Mouse (Mus musculus): ENCODE data around the gene Foxa3. TPM values are rescaled to one million over a fixed set of nuclear protein-coding genes. Genes with fewer than 3 reads are reported as not detected.
A peak's percentile ranks its signal among the peaks of the same experiment; 100 is the strongest.

Foxa3 gene
- polyA plus RNA-seq, 1 experiment from 2014 or later, result not detected

DNA sequence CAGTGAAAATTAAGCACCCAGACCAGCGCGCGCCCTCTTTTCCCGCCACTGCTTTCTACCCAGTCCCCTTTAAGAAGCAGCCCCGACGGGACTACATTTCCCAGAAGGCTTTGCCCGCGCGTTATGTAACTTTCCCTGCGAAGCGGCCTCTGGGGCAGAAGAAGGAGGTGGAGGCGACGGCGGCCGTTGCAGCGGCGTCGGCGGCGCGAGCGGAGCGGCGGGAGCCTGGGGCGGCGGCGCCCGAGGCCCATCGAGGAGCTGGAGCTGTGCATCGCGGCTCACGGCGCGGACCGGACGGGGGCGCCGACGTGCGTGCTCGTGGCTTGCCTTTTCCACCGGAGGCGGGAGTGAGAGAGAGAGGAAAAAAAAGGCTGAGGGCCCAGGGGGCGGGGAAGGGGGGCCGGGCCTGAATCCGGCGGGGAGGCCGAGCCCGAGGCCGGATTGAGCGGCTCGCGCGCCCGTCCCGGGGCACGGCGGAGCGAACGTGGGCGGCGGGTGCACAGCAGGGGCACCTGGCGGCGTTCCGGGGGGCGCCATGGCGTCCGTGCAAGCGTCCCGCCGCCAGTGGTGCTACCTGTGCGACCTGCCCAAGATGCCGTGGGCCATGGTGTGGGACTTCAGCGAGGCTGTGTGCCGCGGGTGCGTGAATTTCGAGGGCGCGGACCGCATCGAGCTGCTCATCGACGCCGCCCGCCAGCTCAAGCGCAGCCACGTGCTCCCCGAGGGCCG is 19.3 kb downstream of the Foxa3 start, which contains the start of gene Irf2bp1:
Irf2bp1 (plus strand) TSS at position 143 of the 729 bp plus-strand sequence.
- H3K4me3 ChIP-seq (replicated peaks; ENCODE audit: low read length), result peak within 1 kb of the TSS; percentile 77
- peak; percentile 69 for ATAC-seq (ENCODE audit: low FRiP score)
- H3K36me3 ChIP-seq (replicated peaks; ENCODE audit: control insufficient read depth, insufficient read depth), result peaks cover 43% of the 10 kb centered on the region
- peak within 1 kb of the TSS; percentile 87 for H3K9ac ChIP-seq
- no peaks in the 10 kb centered on the region for H3K9me3 ChIP-seq (ENCODE audit: control insufficient read depth, low read length)
- peak; percentile 95 for DNase-seq (ENCODE audit: low spot score)
- peak within 1 kb of the TSS; percentile 88 for H3K27ac ChIP-seq
- WGBS, result under 1% methylated on average over 83 of the region's 90 CpGs
- H3K4me2 ChIP-seq (replicated peaks), result peak within 1 kb of the TSS; percentile 92
- H3K27me3 ChIP-seq (ENCODE audit: control insufficient read depth, insufficient read depth, low read length), result no peaks in the 10 kb centered on the region
- peaks cover 23% of the 10 kb centered on the region for H3K4me1 ChIP-seq (replicated peaks; ENCODE audit: control insufficient read depth, insufficient read depth, low read length)

DNA sequence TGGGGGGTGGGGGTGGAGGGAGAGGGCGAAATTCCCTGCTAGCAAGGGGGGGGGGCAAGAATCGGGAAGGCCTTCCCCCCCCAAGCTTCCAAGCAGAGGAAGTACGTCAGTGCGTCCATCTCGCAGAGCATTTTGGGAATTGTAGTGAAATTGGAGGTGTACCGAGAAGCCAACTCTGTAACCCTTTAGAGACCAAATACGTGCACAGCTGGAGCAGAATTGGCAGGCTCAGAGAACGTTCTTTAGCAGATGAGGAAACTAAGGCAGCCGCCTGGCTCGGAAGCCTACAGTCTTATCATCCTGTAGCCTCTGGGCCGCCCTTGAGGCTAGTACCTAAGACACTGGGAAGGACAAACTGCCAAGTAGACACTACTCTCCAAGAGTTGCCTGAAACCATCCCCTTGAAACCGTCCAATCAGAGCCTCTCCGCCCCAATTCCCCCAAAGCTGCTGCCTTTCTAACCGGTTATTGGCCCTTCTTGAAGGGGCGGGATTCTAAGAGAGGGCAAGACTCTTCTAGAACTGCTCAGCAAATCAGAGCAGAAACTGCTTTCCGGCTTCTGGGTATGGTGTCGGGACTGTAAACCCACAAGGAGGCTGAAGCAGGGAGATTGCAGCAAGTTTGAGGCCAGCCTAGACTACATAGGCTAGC is 20.4 kb downstream of the Foxa3 start:
- Histone ChIP-seq H3K9me3 (ENCODE audit: control insufficient read depth, low read length) (no peaks in the 10 kb centered on the region), H3K4me3 (replicated peaks; ENCODE audit: low read length) (peak overlapping the region; percentile 30), H3K4me2 (replicated peaks) (peak overlapping the region; percentile 53), H3K36me3 (replicated peaks; ENCODE audit: control insufficient read depth, insufficient read depth) (peaks cover 36% of the 10 kb centered on the region), H3K27me3 (ENCODE audit: control insufficient read depth, insufficient read depth, low read length) (no peaks in the 10 kb centered on the region), H3K27ac (peak overlapping the region; percentile 26; the same call in 1 of the 2 replicates), H3K9ac (peak overlapping the region; percentile 62), H3K4me1 (replicated peaks; ENCODE audit: control insufficient read depth, insufficient read depth, low read length) (peaks cover 23% of the 10 kb centered on the region)
- 3% methylated on average over 17 of the region's 17 CpGs for WGBS
- peak; percentile 91 for DNase-seq (ENCODE audit: low spot score)
- ATAC-seq (ENCODE audit: low FRiP score), result peak; percentile 64

DNA sequence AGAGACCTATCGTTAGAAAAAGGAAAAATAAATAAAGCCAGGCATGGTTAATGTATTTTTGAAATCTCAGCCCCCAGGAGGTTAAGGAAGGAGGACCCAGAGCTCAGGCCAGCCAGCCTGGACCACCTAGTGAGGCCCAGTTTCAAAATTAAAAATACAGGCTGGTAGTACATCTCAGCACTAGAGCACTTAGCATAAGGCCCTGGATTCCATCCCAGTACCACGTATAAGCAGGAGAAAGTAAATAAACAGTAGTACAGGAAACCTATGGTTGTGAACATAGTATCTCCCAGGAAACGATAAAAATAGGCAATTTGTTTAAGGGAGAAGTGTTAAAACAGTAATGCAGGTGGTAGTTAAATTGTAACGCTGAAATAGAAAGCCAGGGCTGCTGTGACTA is 21.2 kb downstream of the Foxa3 start:
- DNase-seq (ENCODE audit: low spot score), result no peak
- WGBS, result 58% methylated on average over 4 of the region's 4 CpGs
- H3K4me2 ChIP-seq (replicated peaks), result peak overlapping the region; percentile 53

DNA sequence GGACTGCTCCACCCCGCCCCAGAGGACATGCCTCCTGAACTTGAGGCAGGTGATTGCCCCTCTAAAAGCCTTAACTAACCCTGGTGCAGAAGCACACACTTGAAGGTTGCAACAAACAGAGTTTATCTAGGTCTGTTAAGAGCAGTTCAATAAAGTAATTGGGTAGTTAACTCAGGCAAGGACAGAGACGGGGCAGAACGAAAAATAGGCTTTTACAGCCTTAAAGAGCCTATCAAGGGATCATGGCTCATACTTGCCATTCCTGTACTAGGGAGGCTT is 21.6 kb downstream of the Foxa3 start:
- Histone ChIP-seq H3K9ac (no peak overlapping the region), H3K27ac (no peak overlapping the region), H3K4me3 (replicated peaks; ENCODE audit: low read length) (no peak overlapping the region), H3K9me3 (ENCODE audit: control insufficient read depth, low read length) (no peaks in the 10 kb centered on the region), H3K4me1 (replicated peaks; ENCODE audit: control insufficient read depth, insufficient read depth, low read length) (peaks cover 21% of the 10 kb centered on the region), H3K27me3 (ENCODE audit: control insufficient read depth, insufficient read depth, low read length) (no peaks in the 10 kb centered on the region), H3K4me2 (replicated peaks) (no peak overlapping the region), H3K36me3 (replicated peaks; ENCODE audit: control insufficient read depth, insufficient read depth) (peaks cover 25% of the 10 kb centered on the region)
- 80% methylated on average over 3 of the region's 3 CpGs for WGBS
- ATAC-seq (ENCODE audit: low FRiP score) (no peak), DNase-seq (ENCODE audit: low spot score) (no peak)

More for the DNA sequence above, 21.2 kb downstream of the Foxa3 start:
- Histone ChIP-seq H3K9ac (peak overlapping the region; percentile 62), H3K9me3 (ENCODE audit: control insufficient read depth, low read length) (no peaks in the 10 kb centered on the region), H3K27ac (no peak overlapping the region), H3K4me1 (replicated peaks; ENCODE audit: control insufficient read depth, insufficient read depth, low read length) (peaks cover 23% of the 10 kb centered on the region), H3K36me3 (replicated peaks; ENCODE audit: control insufficient read depth, insufficient read depth) (peaks cover 29% of the 10 kb centered on the region), H3K4me3 (replicated peaks; ENCODE audit: low read length) (peak overlapping the region; percentile 30), H3K27me3 (ENCODE audit: control insufficient read depth, insufficient read depth, low read length) (no peaks in the 10 kb centered on the region)
- ATAC-seq (ENCODE audit: low FRiP score), result no peak

DNA sequence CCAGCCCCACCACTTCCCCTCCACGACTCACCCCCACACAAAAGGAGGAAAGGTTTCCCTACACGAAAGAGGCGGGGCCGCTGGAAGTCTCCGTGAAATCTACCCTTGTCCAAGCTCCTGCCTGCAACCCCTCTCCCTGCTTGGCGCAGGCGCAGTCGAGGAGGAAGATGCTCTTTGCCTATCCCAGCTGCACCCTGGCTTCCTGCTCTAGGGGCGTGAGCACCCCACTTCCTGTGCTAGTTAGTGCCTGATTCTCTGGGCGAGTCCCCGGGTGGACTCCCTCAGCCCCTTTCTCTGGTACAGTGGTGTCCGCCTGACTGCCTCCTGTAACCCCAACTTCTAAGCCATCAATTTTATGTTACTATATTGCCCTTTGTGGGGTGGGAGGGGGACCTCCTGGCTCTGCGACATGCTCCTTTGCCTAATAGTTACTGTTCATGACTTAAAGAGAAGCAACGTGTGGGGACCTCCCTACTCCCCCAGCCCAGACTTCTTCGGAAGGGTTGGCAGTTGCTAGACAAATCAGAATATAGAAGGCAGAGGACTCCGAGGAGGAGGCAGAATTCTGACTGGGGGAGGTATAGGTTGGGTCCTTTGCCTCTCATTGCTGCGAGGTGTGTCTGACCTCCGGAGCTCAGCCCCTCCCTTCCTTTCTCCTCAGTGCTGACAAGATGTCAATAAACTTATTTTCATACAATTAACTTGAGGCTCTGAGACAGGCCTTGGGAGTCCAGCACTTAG is 22.1 kb downstream of the Foxa3 start:
- H3K4me1 ChIP-seq (replicated peaks; ENCODE audit: control insufficient read depth, insufficient read depth, low read length), result peaks cover 18% of the 10 kb centered on the region
- peak overlapping the region; percentile 25 for H3K4me3 ChIP-seq (replicated peaks; ENCODE audit: low read length)
- no peaks in the 10 kb centered on the region for H3K27me3 ChIP-seq (ENCODE audit: control insufficient read depth, insufficient read depth, low read length)
- peak overlapping the region; percentile 45 for H3K4me2 ChIP-seq (replicated peaks)
- 0 out of 2 replicates have a peak overlapping the region, but pooled peaks have one; percentile 32 for H3K27ac ChIP-seq
- DNase-seq (ENCODE audit: low spot score), result no peak
- peaks cover 22% of the 10 kb centered on the region for H3K36me3 ChIP-seq (replicated peaks; ENCODE audit: control insufficient read depth, insufficient read depth)
- H3K9ac ChIP-seq, result peak overlapping the region; percentile 47
- WGBS, result 41% methylated on average over 18 of the region's 18 CpGs
- no peak for ATAC-seq (ENCODE audit: low FRiP score)
- H3K9me3 ChIP-seq (ENCODE audit: control insufficient read depth, low read length), result no peaks in the 10 kb centered on the region

DNA sequence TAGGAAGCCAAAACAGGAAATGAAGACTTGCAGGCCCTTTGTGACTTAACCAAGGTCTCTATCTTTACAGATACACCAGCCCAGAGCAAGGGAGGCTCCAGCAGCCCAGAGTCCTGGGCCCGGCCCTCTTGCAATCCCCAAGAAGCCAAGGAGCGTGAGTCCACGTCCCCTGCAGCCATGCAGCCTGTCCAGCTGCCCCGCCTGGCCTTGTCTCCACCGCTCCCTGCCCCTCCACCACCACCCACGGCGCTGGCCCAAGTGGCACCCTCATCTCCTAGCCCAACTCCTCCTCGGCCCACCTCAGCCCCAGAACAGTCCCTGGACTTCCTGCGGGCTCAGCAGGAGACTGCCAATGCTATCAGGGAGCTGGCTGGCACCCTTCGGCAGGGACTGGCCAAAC is 22.9 kb downstream of the Foxa3 start:
- peaks cover 14% of the 10 kb centered on the region for H3K36me3 ChIP-seq (replicated peaks; ENCODE audit: control insufficient read depth, insufficient read depth)
- DNase-seq (ENCODE audit: low spot score) (no peak), ATAC-seq (ENCODE audit: low FRiP score) (no peak)
- H3K4me1 ChIP-seq (replicated peaks; ENCODE audit: control insufficient read depth, insufficient read depth, low read length), result peaks cover 10% of the 10 kb centered on the region
- H3K4me2 ChIP-seq (replicated peaks), result peak overlapping the region; percentile 45
- no peaks in the 10 kb centered on the region for H3K9me3 ChIP-seq (ENCODE audit: control insufficient read depth, low read length)
- 62% methylated on average over 10 of the region's 10 CpGs for WGBS
- H3K27me3 ChIP-seq (ENCODE audit: control insufficient read depth, insufficient read depth, low read length), result no peaks in the 10 kb centered on the region
- peak overlapping the region; percentile 47 for H3K9ac ChIP-seq
- H3K27ac ChIP-seq, result no peak overlapping the region
- H3K4me3 ChIP-seq (replicated peaks; ENCODE audit: low read length), result peak overlapping the region; percentile 25

DNA sequence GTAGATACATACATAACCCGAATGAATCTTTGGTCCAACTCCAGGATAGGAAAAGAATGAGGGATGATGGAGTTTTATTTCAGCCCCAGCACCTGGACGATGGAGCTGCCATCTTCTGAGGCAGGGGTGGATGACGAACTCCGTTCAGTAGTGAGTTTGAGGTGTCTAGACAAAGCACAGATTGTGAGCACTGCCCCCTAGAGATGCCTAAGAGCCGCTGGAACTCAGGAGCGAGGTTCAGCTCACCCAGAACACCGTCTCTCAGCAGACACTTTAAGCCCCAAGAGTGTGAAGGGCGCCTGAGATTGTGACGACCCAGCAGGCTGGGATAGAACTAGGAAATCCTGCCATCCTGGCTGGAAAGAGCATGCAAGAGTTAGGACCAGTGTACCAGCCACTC is 24.5 kb downstream of the Foxa3 start:
- 39% methylated on average over 9 of the region's 9 CpGs for WGBS

DNA sequence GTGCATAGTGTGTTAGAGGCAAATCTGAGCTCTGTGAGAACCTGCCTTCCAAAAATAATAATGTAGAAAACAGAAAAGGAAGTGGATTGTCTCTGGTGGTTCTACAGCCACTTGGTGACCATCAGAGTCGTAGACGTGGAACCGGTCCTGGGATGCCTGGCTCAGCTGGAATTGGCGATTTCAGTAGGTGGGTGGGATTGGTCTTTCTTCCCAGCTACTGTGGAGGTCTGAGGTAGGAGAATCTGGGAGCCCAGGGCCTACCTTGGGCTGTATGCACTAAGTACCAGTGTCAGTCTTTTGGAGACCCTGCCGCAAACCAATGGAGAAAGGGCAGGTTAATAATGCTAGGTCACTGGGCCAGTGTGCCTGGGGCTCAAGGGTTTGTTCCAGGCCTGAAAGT is 30.3 kb downstream of the Foxa3 start:
- Histone ChIP-seq H3K9me3 (ENCODE audit: control insufficient read depth, low read length) (no peaks in the 10 kb centered on the region), H3K4me1 (replicated peaks; ENCODE audit: control insufficient read depth, insufficient read depth, low read length) (peaks cover 30% of the 10 kb centered on the region), H3K9ac (no peak overlapping the region), H3K27me3 (ENCODE audit: control insufficient read depth, insufficient read depth, low read length) (no peaks in the 10 kb centered on the region), H3K4me3 (replicated peaks; ENCODE audit: low read length) (peak overlapping the region; percentile 58), H3K4me2 (replicated peaks) (peak overlapping the region; percentile 75), H3K27ac (no peak overlapping the region), H3K36me3 (replicated peaks; ENCODE audit: control insufficient read depth, insufficient read depth) (no peaks in the 10 kb centered on the region)
- ATAC-seq (ENCODE audit: low FRiP score), result no peak
- DNase-seq (ENCODE audit: low spot score), result no peak
- 88% methylated on average over 5 of the region's 5 CpGs for WGBS

More for the DNA sequence above, 24.5 kb downstream of the Foxa3 start:
- peaks cover 8% of the 10 kb centered on the region; the same call in 1 of the 2 replicates for H3K4me1 ChIP-seq (replicated peaks; ENCODE audit: control insufficient read depth, insufficient read depth, low read length)
- no peak overlapping the region for H3K27ac ChIP-seq
- H3K4me3 ChIP-seq (replicated peaks; ENCODE audit: low read length), result no peak overlapping the region
- H3K9me3 ChIP-seq (ENCODE audit: control insufficient read depth, low read length), result no peaks in the 10 kb centered on the region
- 0 out of 2 replicates have a peak, but pooled peaks cover 11% of the 10 kb centered on the region for H3K36me3 ChIP-seq (replicated peaks; ENCODE audit: control insufficient read depth, insufficient read depth)
- no peak overlapping the region for H3K4me2 ChIP-seq (replicated peaks)
- no peak for ATAC-seq (ENCODE audit: low FRiP score)
- H3K27me3 ChIP-seq (ENCODE audit: control insufficient read depth, insufficient read depth, low read length), result no peaks in the 10 kb centered on the region
- no peak overlapping the region for H3K9ac ChIP-seq
- DNase-seq (ENCODE audit: low spot score), result no peak

DNA sequence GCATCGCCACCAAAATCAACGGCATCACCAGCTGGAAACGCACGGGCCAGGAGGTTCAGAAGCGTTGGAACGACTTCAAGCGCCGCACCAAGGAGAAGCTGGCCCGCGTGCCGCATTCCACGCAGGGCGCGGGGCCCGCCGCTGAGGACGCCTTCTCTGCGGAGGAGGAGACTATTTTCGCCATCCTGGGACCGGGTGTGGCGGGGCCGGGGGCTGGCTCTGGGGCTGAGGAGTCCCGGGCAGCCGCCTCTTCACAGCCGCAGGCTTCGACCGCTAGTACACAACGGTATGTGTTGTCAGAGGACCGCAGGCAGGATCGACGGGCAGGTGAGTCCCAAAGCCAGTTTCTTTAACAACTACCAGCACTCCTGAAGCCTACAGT is 31.1 kb downstream of the Foxa3 start:
- Histone ChIP-seq H3K4me3 (replicated peaks; ENCODE audit: low read length) (peak overlapping the region; percentile 58), H3K27me3 (ENCODE audit: control insufficient read depth, insufficient read depth, low read length) (no peaks in the 10 kb centered on the region), H3K9me3 (ENCODE audit: control insufficient read depth, low read length) (no peaks in the 10 kb centered on the region), H3K36me3 (replicated peaks; ENCODE audit: control insufficient read depth, insufficient read depth) (no peaks in the 10 kb centered on the region), H3K27ac (0 out of 2 replicates have a peak overlapping the region, but pooled peaks have one; percentile 78), H3K4me2 (replicated peaks) (peak overlapping the region; percentile 75), H3K9ac (peak overlapping the region; percentile 74), H3K4me1 (replicated peaks; ENCODE audit: control insufficient read depth, insufficient read depth, low read length) (peaks cover 30% of the 10 kb centered on the region)
- 3% methylated on average over 31 of the region's 31 CpGs for WGBS
- ATAC-seq (ENCODE audit: low FRiP score), result no peak
- DNase-seq (ENCODE audit: low spot score), result no peak
